Mouse (Mus musculus) embryonic facial prominence, embryonic 12.5 days (tissue): ENCODE results near the gene Ist1. TPM values are rescaled to one million over a fixed set of nuclear protein-coding genes. Genes with fewer than 3 reads are reported as not detected.

Experiments used
- ATAC-seq: fragments of 200-750 bp; cut with Nextera tagmentation; 2 replicates; pipeline ENCODE4 v1.8.0; 2017; ENCODE audit not compliant: insufficient number of reproducible peaks, insufficient read depth, low FRiP score, low TSS enrichment
- H3K27ac ChIP-seq: fragments of 300-500 bp; sonication (generic); 2 replicates; pipeline ENCODE4 v1.5.1; 2016; ENCODE audit warnings: mild to moderate bottlenecking
- H3K27me3 ChIP-seq: fragments of 300-500 bp; sonication (generic); 2 replicates; pipeline ENCODE4 v1.6.1; 2016; ENCODE audit warnings: mild to moderate bottlenecking, moderate library complexity
- H3K36me3 ChIP-seq: fragments of 300-500 bp; sonication (generic); 2 replicates; pipeline ENCODE4 v1.6.1; 2016; ENCODE audit warnings: mild to moderate bottlenecking
- H3K4me1 ChIP-seq: fragments of 300-500 bp; sonication (generic); 2 replicates; pipeline ENCODE4 v1.6.1; 2016
- H3K4me2 ChIP-seq: fragments of 300-500 bp; sonication (generic); replicated peaks from 2 replicates; pipeline ENCODE4 v1.6.1; 2016; ENCODE audit warnings: mild to moderate bottlenecking, moderate library complexity
- H3K4me3 ChIP-seq: fragments of 300-500 bp; sonication (generic); 2 replicates; pipeline ENCODE4 v1.5.1; 2016; ENCODE audit warnings: mild to moderate bottlenecking
- H3K9ac ChIP-seq: fragments of 300-500 bp; sonication (generic); 2 replicates; pipeline ENCODE4 v1.6.1; 2016; ENCODE audit warnings: mild to moderate bottlenecking, moderate library complexity
- H3K9me3 ChIP-seq: fragments of 300-500 bp; sonication (generic); 2 replicates; pipeline ENCODE4 v1.6.1; 2016; ENCODE audit warnings: mild to moderate bottlenecking, moderate library complexity
- WGBS: fragments of 180-500 bp; shearing (Covaris S2); methylation state at CpG from one replicate; pipeline ENCODE4 v1.1.7; 2016; 5-methylcytosine and 5-hydroxymethylcytosine counted together
- polyA plus RNA-seq: library from polyadenylated mRNA; unstranded; fragments of >200 nt; fragmentation: Nextera tagmentation; extraction: Ambion mirVana; gene quantifications from 2 replicates; pipeline ENCODE4 v1.2.1, GENCODE M21; 2016

Ist1 gene
- polyA plus RNA-seq, 1 experiment from 2014 or later, result 165 TPM

DNA sequence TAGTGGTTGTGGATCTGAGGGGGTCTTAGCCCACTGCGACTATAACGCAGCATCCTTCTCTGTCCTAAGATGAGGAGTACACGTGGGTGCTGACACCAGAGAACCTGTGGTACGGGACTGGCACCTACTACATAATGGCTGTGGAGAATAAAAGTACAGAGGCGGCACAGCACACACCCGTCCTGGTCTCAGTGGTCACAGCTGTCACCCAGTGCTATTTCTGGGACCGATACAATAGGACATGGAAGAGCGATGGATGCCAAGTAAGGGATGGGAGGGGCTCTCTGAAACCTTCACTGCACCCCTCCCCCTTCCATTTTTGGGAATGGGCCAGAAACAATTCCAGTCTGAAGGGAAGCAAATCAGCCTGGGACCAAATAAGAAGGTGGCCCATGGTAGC is 57.9 kb downstream of the Ist1 start:
- ATAC-seq, result no peak
- WGBS, result 93% methylated on average over 8 of the region's 8 CpGs

GRCm38 (mm10) chr8:109632498-109632897 is 60.6 kb downstream of the Ist1 start:
- no peak overlapping the region for H3K4me2 ChIP-seq
- no peak overlapping the region for H3K27ac ChIP-seq
- H3K4me3 ChIP-seq, result no peak overlapping the region
- H3K9ac ChIP-seq, result no peak overlapping the region
- no peaks in the 10 kb centered on the region for H3K9me3 ChIP-seq
- H3K4me1 ChIP-seq, result no peaks in the 10 kb centered on the region
- H3K36me3 ChIP-seq, result no peaks in the 10 kb centered on the region
- WGBS, result 82% methylated on average over 5 of the region's 5 CpGs
- no peaks in the 10 kb centered on the region for H3K27me3 ChIP-seq
- no peak for ATAC-seq

More for the DNA sequence above, 57.9 kb downstream of the Ist1 start:
- Histone ChIP-seq H3K9ac (no peak overlapping the region), H3K4me1 (no peaks in the 10 kb centered on the region), H3K27me3 (no peaks in the 10 kb centered on the region), H3K9me3 (no peaks in the 10 kb centered on the region), H3K27ac (no peak overlapping the region), H3K4me3 (no peak overlapping the region), H3K4me2 (no peak overlapping the region), H3K36me3 (no peaks in the 10 kb centered on the region)

DNA sequence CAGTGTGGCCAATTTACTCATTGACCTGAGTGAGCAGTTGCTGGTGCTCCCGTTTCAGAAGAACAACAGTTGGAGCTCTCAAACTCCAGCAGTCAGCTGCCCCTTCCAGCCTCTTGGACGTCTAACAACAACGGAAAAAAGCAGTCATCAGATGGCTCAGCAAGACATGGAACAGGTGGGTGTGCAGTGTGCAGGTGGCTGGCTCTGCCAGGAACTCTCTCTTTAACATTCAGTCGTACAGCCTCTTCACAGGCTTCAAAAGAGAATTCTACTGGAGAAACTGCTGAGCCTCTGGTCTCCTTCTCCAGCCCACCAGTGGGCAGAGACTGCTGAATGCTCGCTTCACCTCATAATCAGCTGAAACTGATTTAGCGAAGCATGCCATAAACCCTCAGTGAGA is 64.4 kb downstream of the Ist1 start:
- Histone ChIP-seq H3K9ac (no peak overlapping the region), H3K4me2 (no peak overlapping the region), H3K4me1 (no peaks in the 10 kb centered on the region), H3K36me3 (no peaks in the 10 kb centered on the region), H3K9me3 (peaks cover 6% of the 10 kb centered on the region; the same call in 1 of the 2 replicates), H3K27ac (no peak overlapping the region), H3K4me3 (no peak overlapping the region), H3K27me3 (no peaks in the 10 kb centered on the region)
- ATAC-seq, result no peak
- WGBS, result 65% methylated on average over 6 of the region's 6 CpGs

Other genes starting within 250 kb of the Ist1 start
- 0.06 TPM in 1 of 2 replicates, not detected in the other for gene Pmfbp1, start 199.2 kb downstream of the Ist1 start, polyA plus RNA-seq
- 29.9 and 32.2 TPM in 2 replicates for gene Dhx38, start 127.4 kb downstream of the Ist1 start, polyA plus RNA-seq
- gene Txnl4b, start 127.4 kb downstream of the Ist1 start, polyA plus RNA-seq, result 21.2 and 22.4 TPM in 2 replicates
- 0.55 and 0.90 TPM in 2 replicates for gene Hp, start 114.1 kb downstream of the Ist1 start, polyA plus RNA-seq
- 50.4 and 54.8 TPM in 2 replicates for gene Dhodh, start 84.6 kb downstream of the Ist1 start, polyA plus RNA-seq
- gene Pkd1l3, start 78.7 kb downstream of the Ist1 start, polyA plus RNA-seq, result 0.13 and 0.22 TPM in 2 replicates
- 58.2 and 60.6 TPM in 2 replicates for gene Zfp821, start 12.3 kb upstream of the Ist1 start, polyA plus RNA-seq
- gene Atxn1l, start 44.5 kb upstream of the Ist1 start, polyA plus RNA-seq, result 9.3 and 9.6 TPM in 2 replicates
- gene Ap1g1, start 85.3 kb upstream of the Ist1 start, polyA plus RNA-seq, result 52.9 and 54.4 TPM in 2 replicates
- gene Phlpp2, start 175.3 kb upstream of the Ist1 start, polyA plus RNA-seq, result 4.2 TPM in 2 replicates